Mouse (Mus musculus) retina, embryonic 14.5 days (tissue): ENCODE results near the gene Dctn2.

Experiments
- DNase-seq: peaks from one replicate; pipeline ENCODE4 v3.0.0-alpha.2; 2015; ENCODE audit warnings: low spot score

Dctn2 gene

GRCm38 (mm10) chr10:127266112-127267091 is at the start of gene Dctn2:
TSS of gene Dctn2 (plus strand) at chr10:127266368.
- peak; percentile 97 for DNase-seq

- DNase-seq, result no peak
Measured at GRCm38 (mm10) chr10:127216456-127216855, 49.7 kb upstream of the Dctn2 start.

GRCm38 (mm10) chr10:127217177-127217576 is 49.0 kb upstream of the Dctn2 start:
- DNase-seq, result no peak

DNA sequence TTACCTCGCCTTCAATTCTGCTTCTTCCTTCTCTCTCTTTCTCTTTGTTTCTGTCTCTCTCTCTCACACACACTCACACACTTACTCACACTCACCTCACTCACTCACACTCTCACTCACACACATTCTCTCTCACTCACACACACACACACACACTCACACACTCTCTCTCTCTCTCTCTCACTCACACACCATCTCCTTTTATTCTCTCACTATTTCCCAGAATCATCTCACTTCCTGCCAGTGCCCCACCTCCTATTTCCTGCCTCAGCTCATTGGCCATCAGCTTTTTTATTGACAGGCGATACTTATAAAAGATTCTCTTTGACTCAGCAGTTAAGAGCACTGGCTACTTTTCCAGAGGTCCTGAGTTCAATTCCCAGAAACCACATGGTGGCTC is 47.8 kb upstream of the Dctn2 start:
- no peak for DNase-seq

DNA sequence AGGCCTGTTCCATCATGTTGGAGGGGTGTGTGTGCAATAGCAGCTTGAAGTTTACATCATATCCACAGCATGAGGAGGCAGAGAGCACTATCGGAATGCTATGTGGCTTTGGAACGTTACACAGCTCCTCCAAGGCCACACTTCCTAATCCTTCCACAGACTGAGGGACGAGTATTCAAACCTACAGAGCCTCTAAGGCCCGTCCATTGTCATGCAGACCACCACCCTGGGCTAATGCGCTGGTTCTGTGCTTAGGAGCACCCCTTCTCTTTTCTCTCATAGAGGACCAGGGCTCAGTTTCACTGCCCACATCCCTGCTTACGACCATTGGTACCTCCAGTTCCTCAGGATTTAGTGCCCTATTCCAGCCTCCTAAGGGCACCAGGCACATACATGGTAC is 41.0 kb upstream of the Dctn2 start:
- DNase-seq, result no peak

- no peak for DNase-seq
Measured at GRCm38 (mm10) chr10:127225732-127226131, 40.4 kb upstream of the Dctn2 start.

DNA sequence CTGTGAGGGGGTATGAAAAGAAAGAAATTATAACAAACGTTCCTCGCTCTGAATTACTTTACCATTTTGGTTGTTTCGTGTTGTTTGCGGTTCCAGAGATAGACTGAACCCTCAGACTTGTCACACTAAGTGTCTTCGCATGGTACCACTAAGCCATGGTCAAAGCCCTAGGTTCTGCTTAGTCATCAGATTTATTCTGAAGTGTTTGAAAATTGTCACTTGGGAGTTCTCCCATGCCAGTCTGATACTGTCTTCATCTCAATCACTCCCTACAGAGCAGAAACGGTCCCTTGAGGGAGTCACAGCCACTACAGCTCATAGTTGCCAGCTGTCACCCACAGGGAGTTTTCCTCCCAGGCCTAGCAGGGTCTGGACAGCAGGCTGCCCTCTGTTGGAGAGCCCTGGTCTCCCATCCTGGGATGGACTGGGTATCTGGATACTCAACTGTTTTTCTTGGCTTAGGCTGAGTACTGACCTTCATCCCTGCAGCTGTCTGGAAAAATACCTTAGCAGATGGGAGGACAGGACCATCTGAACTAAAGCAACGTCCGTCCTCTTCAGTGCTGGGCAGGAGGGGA is 39.8 kb upstream of the Dctn2 start:
- peak; percentile 60 for DNase-seq

DNA sequence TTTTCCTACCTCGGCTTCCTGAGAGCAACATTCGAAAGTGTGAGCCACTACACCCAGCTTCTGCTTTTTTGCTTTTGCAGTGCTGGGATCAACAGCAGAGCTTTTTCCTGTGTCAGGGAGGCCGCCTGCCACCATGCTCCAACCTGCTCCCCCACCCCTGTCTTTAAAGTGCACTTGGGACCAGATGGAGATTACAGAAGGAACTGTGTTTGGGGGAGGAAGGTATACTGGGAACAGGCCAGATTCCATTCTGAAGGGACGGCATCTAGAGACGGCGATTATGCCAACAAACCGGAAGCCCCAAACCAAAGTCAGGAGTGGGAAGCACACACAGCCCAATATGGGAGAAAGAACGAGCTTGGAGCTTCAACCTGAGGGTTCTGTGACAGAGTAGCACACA is 39.0 kb upstream of the Dctn2 start:
- DNase-seq, result no peak

GRCm38 (mm10) chr10:127228897-127229296 is 37.3 kb upstream of the Dctn2 start:
- peak; percentile 94 for DNase-seq

GRCm38 (mm10) chr10:127230693-127231092 is 35.5 kb upstream of the Dctn2 start:
- no peak for DNase-seq

DNA sequence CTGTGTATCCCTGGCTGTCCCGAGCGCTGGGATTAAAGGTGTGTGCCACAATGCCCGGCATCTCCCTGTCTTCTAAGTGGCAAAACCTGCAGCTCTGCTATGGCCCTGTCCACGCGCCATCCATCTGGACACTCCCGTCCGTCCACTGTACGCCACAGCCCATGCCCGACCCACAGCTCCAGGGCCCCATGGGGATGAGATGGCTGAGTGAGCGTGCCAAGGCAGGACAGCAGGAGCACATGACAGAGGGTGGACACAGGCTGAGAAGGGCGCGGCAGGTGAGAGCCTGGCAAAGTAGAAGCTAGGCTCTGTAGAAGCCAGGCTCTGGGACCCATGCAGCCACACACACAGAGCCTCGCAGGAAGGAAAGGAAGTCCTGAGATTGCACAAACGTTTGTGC is 34.4 kb upstream of the Dctn2 start:
- DNase-seq, result no peak

DNA sequence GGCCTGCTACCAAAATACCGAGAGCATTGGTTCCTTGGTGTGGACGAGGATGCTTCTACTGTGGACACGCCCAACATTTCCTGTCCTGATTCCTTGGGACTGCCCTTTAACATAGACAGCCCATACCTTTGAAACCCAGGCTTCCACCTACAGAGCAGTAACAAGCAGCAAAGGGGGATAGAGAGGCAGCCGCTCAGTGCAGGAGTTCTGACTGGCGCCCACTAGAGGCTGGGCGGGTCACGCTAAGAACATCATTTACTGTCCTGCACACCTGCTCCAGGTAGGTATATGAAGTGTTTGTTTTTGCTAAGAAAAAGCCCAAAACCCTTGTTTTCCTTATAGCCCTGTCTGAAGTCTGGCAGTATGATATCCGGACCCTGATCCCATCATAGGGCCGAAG is 33.0 kb upstream of the Dctn2 start:
- DNase-seq, result peak; percentile 18

- DNase-seq, result no peak
Measured at GRCm38 (mm10) chr10:127236541-127236940, 29.6 kb upstream of the Dctn2 start.

GRCm38 (mm10) chr10:127238241-127238824 is 27.8 kb upstream of the Dctn2 start:
- no peak for DNase-seq

DNA sequence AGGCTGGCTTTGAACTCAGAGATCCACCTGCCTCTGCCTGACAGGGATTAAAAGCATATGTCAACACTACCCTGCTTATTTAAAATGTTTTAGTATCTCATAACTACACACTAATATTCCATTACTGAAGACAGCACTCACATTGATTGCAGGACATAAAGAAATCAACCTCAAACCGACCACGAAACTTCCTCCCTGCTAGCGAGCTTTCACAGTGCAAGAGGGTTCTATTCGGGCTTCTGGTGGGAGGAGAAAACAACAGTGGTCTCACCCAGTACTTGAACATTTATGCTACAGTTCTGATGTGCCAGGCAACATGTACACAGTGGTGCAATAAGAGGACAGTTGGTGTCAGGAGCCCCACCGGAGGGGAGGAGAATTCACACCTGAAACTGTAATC is 15.4 kb upstream of the Dctn2 start:
- no peak for DNase-seq

DNA sequence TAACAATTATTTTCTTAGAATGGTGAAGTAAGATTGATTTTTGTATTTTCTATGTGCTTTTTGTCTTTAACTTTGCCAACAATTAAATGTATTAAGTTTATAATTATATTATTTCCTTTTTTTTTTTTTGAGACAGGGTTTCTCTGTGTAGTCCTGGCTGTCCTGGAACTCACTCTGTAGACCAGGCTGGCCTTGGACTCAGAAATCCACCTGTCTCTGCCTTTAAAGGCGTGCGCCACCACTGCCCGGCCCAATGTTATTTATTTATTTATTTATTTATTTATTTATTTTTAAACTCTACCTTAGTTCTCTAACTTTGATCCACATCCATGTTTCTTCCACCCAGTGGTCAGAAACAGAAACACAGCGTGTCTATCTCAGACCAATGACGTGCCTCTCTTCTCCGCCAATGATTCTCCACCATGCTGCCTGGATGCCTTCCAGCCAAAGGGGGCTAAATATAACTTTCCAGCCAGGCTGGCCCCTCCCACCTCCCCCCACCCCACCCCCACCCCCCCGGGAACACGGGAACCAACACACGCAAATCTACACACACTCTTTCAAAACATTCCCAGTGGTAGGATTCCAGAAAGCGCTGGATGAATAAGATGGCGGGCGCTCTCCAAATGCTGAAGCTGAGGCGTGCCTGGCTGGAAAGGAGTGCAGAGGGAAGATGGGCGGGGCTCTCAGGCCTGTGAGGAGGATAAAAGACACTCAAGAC is 10.4 kb upstream of the Dctn2 start:
- peak; percentile 77 for DNase-seq

DNA sequence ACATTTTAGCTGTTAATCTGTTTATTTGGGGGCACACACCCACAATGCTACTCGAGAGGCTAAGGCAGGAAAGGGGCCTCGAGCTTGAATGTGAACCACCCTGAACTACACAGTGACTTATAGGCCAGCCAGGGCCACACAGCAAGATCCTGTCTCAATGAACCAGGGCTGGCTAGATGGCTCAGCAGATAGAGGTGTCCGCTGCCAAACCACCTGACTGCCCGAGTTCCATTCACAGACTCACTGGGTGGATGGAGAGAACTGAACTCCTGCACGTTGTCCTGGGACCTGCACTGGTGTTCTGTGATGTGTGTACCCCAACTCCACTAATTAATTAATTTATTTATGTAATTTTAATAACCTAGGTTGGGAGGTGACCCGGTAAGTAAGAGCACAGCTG is 8.4 kb upstream of the Dctn2 start:
- no peak for DNase-seq

GRCm38 (mm10) chr10:127258489-127258888 is 7.7 kb upstream of the Dctn2 start:
- no peak for DNase-seq

GRCm38 (mm10) chr10:127261706-127262547 is 4.2 kb upstream of the Dctn2 start:
- DNase-seq, result no peak

- DNase-seq, result peak; percentile 65
Measured at GRCm38 (mm10) chr10:127262548-127263398, 3.4 kb upstream of the Dctn2 start, which contains the start of gene Kif5a. TSS of gene Kif5a (minus strand) at chr10:127263348.
